Mouse (Mus musculus): ENCODE measurements around the gene Whrn. TPM values are rescaled to one million over a fixed set of nuclear protein-coding genes. Genes with fewer than 3 reads are reported as not detected.

The Whrn gene
- total and polyA plus RNA-seq, 2 experiments from 2014 or later, result 3.8 to 13.0 TPM

- Histone ChIP-seq H3K4me3 (ENCODE audit: low read depth, low read length) (no peak overlapping the region), H3K36me3 (ENCODE audit: insufficient read depth) (no peaks in the 10 kb centered on the region), H3K9ac (no peak overlapping the region), H3K4me1 (ENCODE audit: insufficient read depth) (no peaks in the 10 kb centered on the region), H3K4me2 (ENCODE audit: low read depth) (no peak overlapping the region), H3K27me3 (ENCODE audit: insufficient read depth, low read length) (no peaks in the 10 kb centered on the region), H3K9me3 (ENCODE audit: low read length) (no peaks in the 10 kb centered on the region), H3K27ac (ENCODE audit: low read depth, low read length) (no peak overlapping the region)
- 68% methylated on average over 16 of the region's 16 CpGs for WGBS
- ATAC-seq (peak; percentile 47; the same call in 1 of the 2 replicates), DNase-seq (no peak)
- TF ChIP-seq CTCF (IDR thresholded peaks at IDR 0.05; ENCODE audit: low read depth), result no peak
Measured at GRCm38 (mm10) chr4:63437119-63437815, 58.5 kb downstream of the Whrn start.

- Histone ChIP-seq H3K9me3 (ENCODE audit: low read length) (no peaks in the 10 kb centered on the region), H3K9ac (no peak overlapping the region), H3K27me3 (ENCODE audit: insufficient read depth, low read length) (no peaks in the 10 kb centered on the region), H3K4me2 (ENCODE audit: low read depth) (no peak overlapping the region), H3K36me3 (ENCODE audit: insufficient read depth) (no peaks in the 10 kb centered on the region), H3K4me1 (ENCODE audit: insufficient read depth) (no peaks in the 10 kb centered on the region), H3K4me3 (ENCODE audit: low read depth, low read length) (no peak overlapping the region), H3K27ac (ENCODE audit: low read depth, low read length) (no peak overlapping the region)
- no peak for TF ChIP-seq CTCF (IDR thresholded peaks at IDR 0.05; ENCODE audit: low read depth)
- ATAC-seq (no peak), DNase-seq (no peak)
- WGBS, result 82% methylated on average over 9 of the region's 9 CpGs
Measured at GRCm38 (mm10) chr4:63435402-63435801, 60.4 kb downstream of the Whrn start.

- ATAC-seq (no peak), DNase-seq (no peak)
- no peak overlapping the region for H3K27ac ChIP-seq (ENCODE audit: low read depth, low read length)
- no peak overlapping the region for H3K4me3 ChIP-seq (ENCODE audit: low read depth, low read length)
- WGBS, result 75% methylated on average over 5 of the region's 5 CpGs
- TF ChIP-seq CTCF (IDR thresholded peaks at IDR 0.05; ENCODE audit: low read depth), result no peak
- no peak overlapping the region for H3K4me2 ChIP-seq (ENCODE audit: low read depth)
- H3K9me3 ChIP-seq (ENCODE audit: low read length), result no peaks in the 10 kb centered on the region
- H3K27me3 ChIP-seq (ENCODE audit: insufficient read depth, low read length), result no peaks in the 10 kb centered on the region
- no peaks in the 10 kb centered on the region for H3K36me3 ChIP-seq (ENCODE audit: insufficient read depth)
- no peak overlapping the region for H3K9ac ChIP-seq
- no peaks in the 10 kb centered on the region for H3K4me1 ChIP-seq (ENCODE audit: insufficient read depth)
Measured at GRCm38 (mm10) chr4:63431098-63431497, 64.7 kb downstream of the Whrn start.

- ATAC-seq, result no peak
- H3K27me3 ChIP-seq (ENCODE audit: insufficient read depth, low read length), result no peaks in the 10 kb centered on the region
- WGBS, result 48% methylated on average over 3 of the region's 3 CpGs
- H3K9me3 ChIP-seq (ENCODE audit: low read length), result no peaks in the 10 kb centered on the region
- H3K4me3 ChIP-seq (ENCODE audit: low read depth, low read length), result no peak overlapping the region
- no peak overlapping the region for H3K27ac ChIP-seq (ENCODE audit: low read depth, low read length)
- H3K9ac ChIP-seq, result no peak overlapping the region
- no peak overlapping the region for H3K4me2 ChIP-seq (ENCODE audit: low read depth)
- DNase-seq, result no peak
- H3K4me1 ChIP-seq (ENCODE audit: insufficient read depth), result no peaks in the 10 kb centered on the region
- no peak for TF ChIP-seq CTCF (IDR thresholded peaks at IDR 0.05; ENCODE audit: low read depth)
- no peaks in the 10 kb centered on the region for H3K36me3 ChIP-seq (ENCODE audit: insufficient read depth)
Measured at GRCm38 (mm10) chr4:63430357-63430756, 65.4 kb downstream of the Whrn start.

- Histone ChIP-seq H3K27me3 (ENCODE audit: insufficient read depth, low read length) (no peaks in the 10 kb centered on the region), H3K9ac (no peak overlapping the region), H3K4me1 (ENCODE audit: insufficient read depth) (no peaks in the 10 kb centered on the region), H3K27ac (ENCODE audit: low read depth, low read length) (no peak overlapping the region), H3K4me2 (ENCODE audit: low read depth) (no peak overlapping the region), H3K9me3 (ENCODE audit: low read length) (no peaks in the 10 kb centered on the region), H3K4me3 (ENCODE audit: low read depth, low read length) (no peak overlapping the region), H3K36me3 (ENCODE audit: insufficient read depth) (no peaks in the 10 kb centered on the region)
- TF ChIP-seq CTCF (IDR thresholded peaks at IDR 0.05; ENCODE audit: low read depth), result no peak
- 79% methylated on average over 8 of the region's 8 CpGs for WGBS
- ATAC-seq (no peak), DNase-seq (no peak)
Measured at GRCm38 (mm10) chr4:63426308-63426707, 69.5 kb downstream of the Whrn start.

GRCm38 (mm10) chr4:63423811-63424210 lies 72.0 kb downstream of the Whrn start:
- Histone ChIP-seq H3K4me1 (ENCODE audit: insufficient read depth) (no peaks in the 10 kb centered on the region), H3K27ac (ENCODE audit: low read depth, low read length) (no peak overlapping the region), H3K36me3 (ENCODE audit: insufficient read depth) (no peaks in the 10 kb centered on the region), H3K9me3 (ENCODE audit: low read length) (no peaks in the 10 kb centered on the region), H3K9ac (no peak overlapping the region), H3K4me2 (ENCODE audit: low read depth) (no peak overlapping the region), H3K4me3 (ENCODE audit: low read depth, low read length) (no peak overlapping the region), H3K27me3 (ENCODE audit: insufficient read depth, low read length) (no peaks in the 10 kb centered on the region)
- DNase-seq (no peak), ATAC-seq (no peak)
- no peak for TF ChIP-seq CTCF (IDR thresholded peaks at IDR 0.05; ENCODE audit: low read depth)
- WGBS, result 37% methylated on average over 5 of the region's 5 CpGs

GRCm38 (mm10) chr4:63423231-63423630 lies 72.6 kb downstream of the Whrn start:
- TF ChIP-seq CTCF (IDR thresholded peaks at IDR 0.05; ENCODE audit: low read depth), result no peak
- no peak overlapping the region for H3K4me2 ChIP-seq (ENCODE audit: low read depth)
- no peak overlapping the region for H3K27ac ChIP-seq (ENCODE audit: low read depth, low read length)
- DNase-seq (no peak), ATAC-seq (no peak)
- 83% methylated on average over 1 of the region's 1 CpGs for WGBS
- no peak overlapping the region for H3K4me3 ChIP-seq (ENCODE audit: low read depth, low read length)
- no peaks in the 10 kb centered on the region for H3K9me3 ChIP-seq (ENCODE audit: low read length)
- H3K36me3 ChIP-seq (ENCODE audit: insufficient read depth), result no peaks in the 10 kb centered on the region
- no peaks in the 10 kb centered on the region for H3K27me3 ChIP-seq (ENCODE audit: insufficient read depth, low read length)
- H3K4me1 ChIP-seq (ENCODE audit: insufficient read depth), result no peaks in the 10 kb centered on the region
- H3K9ac ChIP-seq, result no peak overlapping the region

Data from forebrain, postnatal 0 days (tissue).